Mouse (Mus musculus): ENCODE measurements around the gene Gabbr2. TPM values are rescaled to one million over a fixed set of nuclear protein-coding genes. Genes with fewer than 3 reads are reported as not detected.

Gene Gabbr2
- not detected for polyA plus RNA-seq (2017; shearing (Covaris generic))

DNA sequence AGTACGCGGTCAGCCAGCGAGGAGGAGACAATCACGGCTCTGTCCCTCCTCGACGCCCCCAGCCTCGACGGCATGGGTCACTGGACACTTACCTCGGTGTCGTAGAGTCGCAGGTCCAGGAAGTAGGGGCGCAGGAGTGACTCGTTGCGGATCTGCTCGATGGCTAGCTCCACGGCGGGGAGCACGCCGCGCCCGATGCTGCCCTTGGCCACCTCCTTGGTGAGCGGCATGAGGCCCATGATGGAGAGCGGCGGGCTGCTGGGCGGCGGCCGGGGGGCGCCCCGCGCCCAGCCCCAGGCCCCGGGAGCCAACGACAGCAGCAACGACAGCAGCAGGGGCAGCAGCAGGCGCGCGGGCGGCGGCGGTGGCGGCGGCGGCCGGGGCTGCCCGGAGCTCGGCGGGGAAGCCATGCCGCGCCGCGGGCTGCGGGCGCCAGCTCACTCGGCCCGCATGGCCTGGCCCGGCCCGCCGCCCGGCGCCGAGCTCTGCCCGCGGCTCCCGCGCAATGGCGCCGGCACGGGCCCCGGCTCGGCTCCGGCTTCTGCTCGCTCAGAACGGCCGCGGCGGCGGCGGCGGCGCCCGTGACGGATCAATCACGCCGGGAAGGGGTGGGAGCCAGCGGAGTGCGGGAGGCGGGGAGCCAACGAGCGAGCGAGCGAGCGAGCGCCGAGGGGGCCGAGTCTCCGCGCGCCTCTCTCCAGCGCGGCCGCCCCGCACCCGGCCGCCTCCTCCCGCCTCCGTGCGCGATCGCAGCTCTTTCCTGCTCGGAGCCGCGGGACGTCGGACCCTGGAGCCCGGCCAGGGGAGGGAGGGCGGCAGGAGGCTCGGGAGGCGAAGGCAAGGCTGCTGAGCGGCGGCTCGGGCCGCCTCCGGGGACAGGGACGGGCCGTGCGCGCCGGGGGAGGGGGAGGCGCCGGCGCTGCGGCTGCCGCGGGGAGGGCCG lies at the start of gene Gabbr2:
TSS of gene Gabbr2 (minus strand) at position 858 of the 943 bp plus-strand sequence.

DNA sequence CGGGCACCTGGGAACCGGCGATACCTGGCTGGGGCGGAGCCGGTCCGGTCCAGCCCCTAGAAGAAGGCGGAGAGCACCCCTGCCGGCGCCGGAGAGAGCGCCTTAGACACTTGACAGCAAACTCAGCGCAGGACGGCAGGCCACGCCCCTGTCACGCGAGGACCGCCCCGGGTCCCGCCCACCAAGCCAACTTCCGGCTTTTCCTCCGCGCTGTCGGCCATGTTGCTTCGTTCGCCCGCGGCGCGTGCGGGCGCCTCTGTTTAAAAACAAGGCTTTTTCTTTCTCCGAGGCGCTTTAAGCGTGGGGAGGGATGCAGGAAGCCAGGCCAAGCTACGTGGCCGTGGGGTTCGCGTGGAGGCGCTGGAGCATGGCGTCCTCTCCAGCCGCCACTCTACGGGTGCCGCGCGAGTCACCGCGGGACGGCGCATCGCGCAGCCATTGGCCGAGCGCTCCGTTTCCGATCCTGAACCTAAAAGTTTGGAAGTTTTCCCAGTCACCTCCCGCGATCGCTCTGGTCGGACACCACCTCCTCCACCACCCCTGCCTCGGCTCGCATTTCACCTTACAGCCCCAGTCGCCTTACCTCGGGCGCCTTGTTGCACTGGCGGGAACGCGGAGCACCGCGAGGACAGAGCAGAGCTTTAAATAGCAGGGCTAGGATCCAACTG lies 341.5 kb downstream of the Gabbr2 start, which contains the start of gene Tbc1d2:
TSS of gene Tbc1d2 (minus strand) at position 124 of the 668 bp plus-strand sequence.

Other genes with a start within 250 kb of the Gabbr2 start
- gene Anks6, start 65.6 kb upstream of the Gabbr2 start, polyA plus RNA-seq (2017; shearing (Covaris generic)), result not detected
- 9.5 TPM for gene Galnt12, start 100.0 kb upstream of the Gabbr2 start, polyA plus RNA-seq (2017; shearing (Covaris generic))
- 0.87 TPM for gene Col15a1, start 216.3 kb upstream of the Gabbr2 start, polyA plus RNA-seq (2017; shearing (Covaris generic))

Data from activated CD4-positive, CD25-positive, alpha-beta regulatory T cell, adult 9 weeks (primary cell).